Mouse (Mus musculus) thymus, adult 2 months (tissue): Measurements from ENCODE around the gene Panx3. TPM values are rescaled to one million over a fixed set of nuclear protein-coding genes. Genes with fewer than 3 reads are reported as not detected.

Experiments
- DNase-seq: peaks from one replicate; pipeline ENCODE4 v3.0.0; 2021
- H3K27ac ChIP-seq: fragments of 200-500 bp; 2 replicates; pipeline ENCODE4 v1.5.1; 2012; ENCODE audit warnings: low read length, control low read depth; ENCODE audit not compliant: control insufficient read depth, insufficient read depth
- H3K27me3 ChIP-seq: fragments of 200-500 bp; 2 replicates; pipeline ENCODE4 v1.6.1; 2012; ENCODE audit warnings: mild to moderate bottlenecking, low read length, moderate library complexity, mixed read lengths; ENCODE audit not compliant: control insufficient read depth, insufficient read depth
- H3K36me3 ChIP-seq: fragments of 200-500 bp; 2 replicates; pipeline ENCODE4 v1.6.1; 2012; ENCODE audit warnings: mild to moderate bottlenecking, low read length, moderate library complexity; ENCODE audit not compliant: control insufficient read depth, insufficient read depth
- H3K4me1 ChIP-seq: fragments of 200-500 bp; replicated peaks from 2 replicates; pipeline ENCODE4 v1.6.1; 2012; ENCODE audit warnings: low read length; ENCODE audit not compliant: control insufficient read depth, insufficient read depth
- H3K4me3 ChIP-seq: fragments of 200-500 bp; 2 replicates; pipeline ENCODE4 v1.5.1; 2012; ENCODE audit warnings: mild to moderate bottlenecking, low read length, control low read depth, moderate library complexity; ENCODE audit not compliant: control insufficient read depth, insufficient read depth
- CTCF ChIP-seq: fragments of 200-500 bp; IDR thresholded peaks from 2 replicates; pipeline ENCODE4 v1.5.1; 2012; ENCODE audit warnings: mild to moderate bottlenecking, control low read depth, low read length, moderate library complexity, borderline replicate concordance; ENCODE audit not compliant: control insufficient read depth, poor library complexity, insufficient read depth; ENCODE audit errors: extremely low read depth
- POLR2A ChIP-seq: fragments of 200-500 bp; IDR thresholded peaks from 2 replicates; pipeline ENCODE4 v1.6.1; 2012; ENCODE audit warnings: mild to moderate bottlenecking, low read length, control low read depth, moderate library complexity; ENCODE audit not compliant: control insufficient read depth, poor library complexity, insufficient read depth; ENCODE audit errors: extremely low read depth
- WGBS: fragments of 180-500 bp; shearing (Covaris S2); methylation state at CpG from one replicate; pipeline ENCODE4 v1.1.7; 2018; 5-methylcytosine and 5-hydroxymethylcytosine counted together
- polyA plus RNA-seq: library from polyadenylated mRNA; depleted of rRNA; stranded (reverse); fragments of >200 nt; gene quantifications from 2 replicates; pipeline ENCODE4 v1.2.3, GENCODE M21; 2012

Panx3 gene
- polyA plus RNA-seq, 1 experiment: not detected

- DNase-seq: no peak
- H3K27ac ChIP-seq: no peak overlapping the region
- no peak for TF ChIP-seq CTCF
- TF ChIP-seq POLR2A: no peak
- H3K27me3 ChIP-seq: no peaks in the 10 kb centered on the region
- no peaks in the 10 kb centered on the region for H3K36me3 ChIP-seq
- no peaks in the 10 kb centered on the region for H3K4me1 ChIP-seq
- WGBS: 92% methylated on average over 3 of the region's 3 CpGs
- no peak overlapping the region for H3K4me3 ChIP-seq
These were observed 30.3 kb downstream of the Panx3 start for GRCm38 (mm10) chr9:37638721-37639120.

GRCm38 (mm10) chr9:37636800-37637542 is 32.1 kb downstream of the Panx3 start:
- Histone ChIP-seq H3K27ac (no peak overlapping the region), H3K36me3 (peaks cover 4% of the 10 kb centered on the region; the same call in 1 of the 2 replicates), H3K4me1 (no peaks in the 10 kb centered on the region), H3K27me3 (no peaks in the 10 kb centered on the region), H3K4me3 (no peak overlapping the region)
- no peak for DNase-seq
- WGBS: 62% methylated on average over 6 of the region's 6 CpGs
- TF ChIP-seq POLR2A (no peak), CTCF (no peak)

DNA sequence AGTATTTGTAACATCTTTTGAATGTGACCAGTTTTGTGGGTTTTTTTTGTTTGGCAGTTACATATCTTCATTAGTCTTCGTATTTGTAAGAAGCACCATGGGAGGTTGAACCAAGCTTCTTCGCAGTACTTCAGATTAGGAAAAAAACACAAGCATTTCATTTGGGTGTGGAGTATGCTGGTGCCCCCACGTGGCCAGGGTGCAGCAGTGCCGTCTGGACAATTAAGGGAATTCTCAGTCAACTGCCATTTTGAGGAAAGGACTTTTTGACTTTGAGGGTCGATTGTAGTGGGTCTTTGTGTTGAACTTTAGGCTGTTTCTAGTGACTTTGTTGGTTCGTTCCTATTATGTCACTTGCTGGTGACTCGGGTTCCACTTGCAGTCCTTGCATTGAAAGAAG is 32.7 kb downstream of the Panx3 start:
- H3K27ac ChIP-seq: no peak overlapping the region
- peak; percentile 49 for DNase-seq
- WGBS: 31% methylated on average over 7 of the region's 7 CpGs
- H3K27me3 ChIP-seq: no peaks in the 10 kb centered on the region
- no peak for TF ChIP-seq POLR2A
- no peak for TF ChIP-seq CTCF
- H3K4me1 ChIP-seq: no peaks in the 10 kb centered on the region
- peaks cover 4% of the 10 kb centered on the region; the same call in 1 of the 2 replicates for H3K36me3 ChIP-seq
- H3K4me3 ChIP-seq: no peak overlapping the region

DNA sequence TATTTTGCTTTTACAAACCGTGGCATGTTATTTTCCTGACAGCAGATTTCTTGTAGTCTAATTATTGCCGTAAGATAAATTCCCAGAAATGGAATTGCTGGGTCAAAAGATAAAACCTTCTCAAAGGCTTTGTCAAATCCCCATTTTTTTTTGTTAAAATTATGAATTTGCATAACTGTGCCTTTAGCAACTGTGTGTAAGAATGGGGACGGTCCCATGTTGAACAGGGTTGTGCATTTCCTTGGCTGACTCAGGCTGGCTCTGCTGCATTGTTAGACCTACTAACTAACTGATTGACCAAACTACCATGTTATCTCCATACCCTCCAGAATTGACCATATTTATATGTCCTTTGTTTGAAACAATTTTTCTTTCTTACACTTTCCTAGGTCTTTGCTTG is 34.8 kb downstream of the Panx3 start:
- H3K36me3 ChIP-seq: peaks cover 4% of the 10 kb centered on the region; the same call in 1 of the 2 replicates
- no peaks in the 10 kb centered on the region for H3K27me3 ChIP-seq
- no peak overlapping the region for H3K4me3 ChIP-seq
- no peaks in the 10 kb centered on the region for H3K4me1 ChIP-seq
- no peak for DNase-seq
- TF ChIP-seq CTCF (no peak), POLR2A (no peak)
- no peak overlapping the region for H3K27ac ChIP-seq
- 96% methylated on average over 3 of the region's 3 CpGs for WGBS

DNA sequence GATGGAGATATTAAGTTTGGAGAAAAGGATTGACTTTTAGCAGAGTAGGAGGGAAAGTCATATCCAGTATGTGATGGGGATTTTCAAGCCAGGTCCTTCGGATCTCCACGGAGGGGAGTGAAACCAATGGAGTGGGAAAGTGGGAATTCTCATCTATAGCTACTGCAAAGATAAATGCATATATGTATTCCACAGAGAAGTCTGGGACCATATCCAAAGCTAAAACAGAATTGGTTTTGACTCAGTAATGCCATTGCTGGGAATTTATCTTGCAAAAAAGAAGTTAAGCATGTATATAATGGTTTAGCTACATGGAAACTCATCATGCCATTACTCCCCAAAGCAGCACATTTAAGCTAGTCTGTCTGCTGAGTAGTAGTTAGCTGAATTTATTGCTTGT is 36.7 kb downstream of the Panx3 start:
- H3K36me3 ChIP-seq: peaks cover 4% of the 10 kb centered on the region; the same call in 1 of the 2 replicates
- 98% methylated on average over 2 of the region's 2 CpGs for WGBS
- DNase-seq: no peak
- no peak overlapping the region for H3K4me3 ChIP-seq
- H3K27me3 ChIP-seq: no peaks in the 10 kb centered on the region
- no peak for TF ChIP-seq CTCF
- no peak for TF ChIP-seq POLR2A
- no peak overlapping the region for H3K27ac ChIP-seq
- no peaks in the 10 kb centered on the region for H3K4me1 ChIP-seq

- peaks cover 4% of the 10 kb centered on the region; the same call in 1 of the 2 replicates for H3K36me3 ChIP-seq
- no peak for DNase-seq
- no peaks in the 10 kb centered on the region for H3K27me3 ChIP-seq
- H3K4me1 ChIP-seq: no peaks in the 10 kb centered on the region
- H3K4me3 ChIP-seq: no peak overlapping the region
- TF ChIP-seq POLR2A (no peak), CTCF (no peak)
- H3K27ac ChIP-seq: no peak overlapping the region
- WGBS: 77% methylated on average over 2 of the region's 2 CpGs
These were observed 39.1 kb downstream of the Panx3 start for GRCm38 (mm10) chr9:37629941-37630340.

DNA sequence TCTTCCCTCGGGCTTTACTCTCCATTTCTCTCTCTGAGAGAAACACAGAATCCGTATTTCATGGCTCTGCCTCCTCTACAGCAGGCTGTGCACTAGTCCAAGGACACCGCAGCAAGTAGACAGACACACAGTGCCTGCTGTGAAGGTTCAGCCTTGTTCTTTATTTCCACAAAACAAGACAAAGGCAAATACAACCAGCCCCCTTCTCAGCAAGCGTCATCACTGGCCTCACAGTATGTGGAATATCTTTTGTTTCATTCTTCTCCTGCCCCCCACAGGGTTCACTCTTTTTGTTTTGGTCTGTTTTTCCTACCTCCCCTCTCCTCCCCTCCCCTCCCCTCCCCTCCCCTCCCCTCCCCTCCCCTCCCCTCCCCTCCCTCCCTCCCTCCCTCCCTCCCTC is 40.5 kb downstream of the Panx3 start:
- DNase-seq: no peak
- no peaks in the 10 kb centered on the region for H3K27me3 ChIP-seq
- no peak overlapping the region for H3K27ac ChIP-seq
- TF ChIP-seq CTCF (no peak), POLR2A (no peak)
- H3K4me3 ChIP-seq: no peak overlapping the region
- H3K4me1 ChIP-seq: no peaks in the 10 kb centered on the region
- 96% methylated on average over 4 of the region's 4 CpGs for WGBS
- H3K36me3 ChIP-seq: peaks cover 4% of the 10 kb centered on the region; the same call in 1 of the 2 replicates
